Mouse (Mus musculus): ENCODE data around the gene Zfp385b.

DNA sequence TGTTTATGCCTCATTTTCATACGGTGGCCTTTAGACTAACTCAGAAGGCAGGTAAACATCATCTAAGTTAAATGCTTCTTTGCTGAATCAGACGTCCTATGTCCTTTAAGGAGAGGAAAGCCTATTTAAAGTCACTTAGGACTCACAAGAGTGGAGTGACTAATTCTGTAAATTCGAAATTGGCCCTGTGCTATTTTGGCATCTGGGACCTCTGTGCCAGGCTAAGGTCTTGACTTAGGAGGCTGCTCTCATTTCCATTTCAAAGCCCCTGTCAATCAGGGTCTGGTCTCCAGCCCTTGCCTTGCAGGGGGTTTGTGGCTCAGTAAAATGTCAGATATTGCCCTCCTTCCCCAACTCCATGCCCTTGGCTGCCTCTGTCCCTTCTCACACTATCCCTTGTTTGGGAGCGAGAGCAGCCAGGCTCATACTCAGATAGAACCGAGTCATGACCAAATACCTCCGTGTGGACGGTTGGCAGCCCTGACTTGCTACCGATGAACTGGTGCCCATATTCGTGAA, 383.1 kb downstream of the Zfp385b start:
- TF ChIP-seq MAFK (IDR thresholded peaks at IDR 0.05; ENCODE audit: insufficient replicate concordance, low read length) (no peak), TCF12 (IDR thresholded peaks at IDR 0.05; ENCODE audit: low read depth, low read length) (no peak), CTCF (conservative IDR thresholded peaks at IDR 0.05 in 1 of 2, IDR thresholded peaks at IDR 0.05 in 1 of 2; ENCODE audit: low read depth in 2 of 2, low read length in 2 of 2) (no peak), USF1 (IDR thresholded peaks at IDR 0.05; ENCODE audit: low read depth, low read length) (no peak), RCOR1 (conservative IDR thresholded peaks at IDR 0.05; ENCODE audit: low read depth, low read length) (no peak)

Measured in CH12.LX (cell line).